Mouse (Mus musculus): ENCODE measurements at regions not wholly inside any gene's neighbourhood (a gene's known extent, or its start where the extent isn't known, plus 50 kb on each side); places are given as distances from the start of the nearest gene placed in this dataset.

DNA sequence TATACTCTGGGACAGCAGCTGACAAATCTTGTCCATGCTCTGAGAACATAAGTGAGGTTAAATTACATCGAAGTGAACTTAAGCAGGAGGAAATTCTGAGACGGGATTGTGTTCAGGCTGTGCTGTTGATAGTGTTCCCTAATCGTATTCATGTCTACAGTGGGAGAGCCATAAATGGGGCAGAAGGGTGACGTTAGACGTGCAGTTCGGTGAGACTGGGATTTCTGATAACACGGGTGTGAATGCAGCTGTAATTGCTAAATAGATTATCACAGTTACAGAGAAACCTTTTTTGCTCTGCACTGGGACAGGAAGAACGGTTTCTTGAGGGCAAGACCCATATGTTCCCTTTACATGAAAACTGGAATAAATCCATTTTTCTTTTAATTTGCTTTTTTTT, 88.9 kb downstream of the Gm13691 start:
- 41% methylated on average over 8 of the region's 8 CpGs for WGBS
- no peak for TF ChIP-seq CTCF (IDR thresholded peaks at IDR 0.05; ENCODE audit: low read depth)
- no peak overlapping the region for H3K9ac ChIP-seq
- no peak for DNase-seq
- ATAC-seq (ENCODE audit: insufficient read depth), result no peak
- no peak overlapping the region for H3K4me2 ChIP-seq
- no peaks in the 10 kb centered on the region for H3K27me3 ChIP-seq (ENCODE audit: insufficient read depth, low read length)
- no peaks in the 10 kb centered on the region for H3K4me1 ChIP-seq (ENCODE audit: insufficient read depth)
- no peak overlapping the region for H3K4me3 ChIP-seq (ENCODE audit: low read depth, low read length)
- H3K9me3 ChIP-seq (ENCODE audit: low read depth, low read length), result no peaks in the 10 kb centered on the region
- H3K36me3 ChIP-seq (ENCODE audit: insufficient read depth), result no peaks in the 10 kb centered on the region
- H3K27ac ChIP-seq (ENCODE audit: low read depth), result no peak overlapping the region

DNA sequence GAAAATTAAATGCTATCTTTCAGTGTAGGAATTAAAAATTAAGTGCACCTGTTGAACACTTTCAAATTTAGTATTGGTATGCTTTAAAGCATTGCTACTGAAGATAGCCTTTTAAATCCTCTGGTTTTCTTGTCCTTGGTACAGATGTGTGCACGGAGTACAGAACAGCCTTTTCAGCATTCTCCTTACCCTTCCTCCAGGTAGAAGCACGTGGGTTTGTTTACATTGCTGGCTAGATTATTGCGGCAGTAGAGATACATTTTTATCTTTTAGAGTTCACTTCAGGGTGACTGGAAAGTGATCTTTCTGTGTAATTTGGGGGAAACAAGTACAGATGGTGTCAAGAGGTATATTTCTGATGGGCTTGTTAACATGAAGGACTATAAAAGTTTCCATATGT, 89.9 kb downstream of the Gm13691 start:
- no peaks in the 10 kb centered on the region for H3K36me3 ChIP-seq (ENCODE audit: insufficient read depth)
- no peak for TF ChIP-seq CTCF (IDR thresholded peaks at IDR 0.05; ENCODE audit: low read depth)
- DNase-seq, result no peak
- ATAC-seq (ENCODE audit: insufficient read depth), result no peak
- H3K4me3 ChIP-seq (ENCODE audit: low read depth, low read length), result no peak overlapping the region
- no peak overlapping the region for H3K27ac ChIP-seq (ENCODE audit: low read depth)
- H3K9me3 ChIP-seq (ENCODE audit: low read depth, low read length), result no peaks in the 10 kb centered on the region
- 21% methylated on average over 3 of the region's 3 CpGs for WGBS
- H3K27me3 ChIP-seq (ENCODE audit: insufficient read depth, low read length), result no peaks in the 10 kb centered on the region
- H3K4me2 ChIP-seq, result no peak overlapping the region
- H3K4me1 ChIP-seq (ENCODE audit: insufficient read depth), result no peaks in the 10 kb centered on the region
- no peak overlapping the region for H3K9ac ChIP-seq

DNA sequence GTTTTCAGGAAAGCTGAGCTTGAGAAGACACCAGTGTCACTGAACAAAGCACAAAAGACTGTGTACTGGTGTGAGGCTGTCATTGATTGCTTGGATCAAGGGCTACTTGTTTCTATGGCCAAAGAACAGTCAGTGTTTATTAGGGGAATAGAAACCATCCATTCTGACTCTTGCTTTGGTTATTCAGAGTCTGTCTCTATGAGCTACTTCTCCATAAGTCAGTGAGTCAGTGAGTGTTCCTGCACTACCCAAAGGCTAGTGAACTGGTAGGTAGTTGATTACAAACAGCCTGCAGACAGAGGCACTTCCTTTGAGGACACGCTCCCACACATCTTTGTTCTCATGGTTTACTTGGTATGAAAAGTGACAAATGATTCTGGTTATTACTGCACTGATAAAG, 104.4 kb downstream of the Gm13691 start:
- Histone ChIP-seq H3K4me2 (no peak overlapping the region), H3K9ac (no peak overlapping the region), H3K27ac (ENCODE audit: low read depth) (no peak overlapping the region), H3K4me1 (ENCODE audit: insufficient read depth) (no peaks in the 10 kb centered on the region), H3K36me3 (ENCODE audit: insufficient read depth) (no peaks in the 10 kb centered on the region), H3K27me3 (ENCODE audit: insufficient read depth, low read length) (no peaks in the 10 kb centered on the region), H3K9me3 (ENCODE audit: low read depth, low read length) (no peaks in the 10 kb centered on the region), H3K4me3 (ENCODE audit: low read depth, low read length) (no peak overlapping the region)
- 80% methylated on average over 1 of the region's 1 CpGs for WGBS
- DNase-seq (no peak), ATAC-seq (ENCODE audit: insufficient read depth) (no peak)
- TF ChIP-seq CTCF (IDR thresholded peaks at IDR 0.05; ENCODE audit: low read depth), result no peak

DNA sequence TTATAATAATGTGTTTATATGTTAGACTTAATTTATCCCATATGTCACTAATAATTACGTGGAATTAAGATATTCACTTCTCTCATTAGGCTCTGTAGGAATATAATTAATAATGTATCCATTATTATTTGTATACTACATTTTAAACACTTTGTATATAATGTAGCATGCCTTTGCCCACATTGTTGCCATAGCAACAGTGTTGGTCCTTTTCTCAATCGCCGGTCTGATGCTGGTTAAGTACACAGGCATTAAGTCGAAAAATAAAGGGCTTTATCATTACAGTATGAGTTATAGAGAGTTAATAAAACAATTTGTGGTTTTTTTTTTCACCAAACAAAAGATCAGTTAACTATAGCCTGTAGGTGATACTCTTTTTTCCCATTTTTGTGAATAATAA, 108.4 kb downstream of the Gm13691 start:
- H3K36me3 ChIP-seq (ENCODE audit: insufficient read depth), result no peaks in the 10 kb centered on the region
- no peaks in the 10 kb centered on the region for H3K9me3 ChIP-seq (ENCODE audit: low read depth, low read length)
- no peak overlapping the region for H3K9ac ChIP-seq
- H3K4me1 ChIP-seq (ENCODE audit: insufficient read depth), result no peaks in the 10 kb centered on the region
- H3K27me3 ChIP-seq (ENCODE audit: insufficient read depth, low read length), result no peaks in the 10 kb centered on the region
- H3K27ac ChIP-seq (ENCODE audit: low read depth), result no peak overlapping the region
- 72% methylated on average over 4 of the region's 4 CpGs for whole genome bisulfite sequencing
- H3K4me3 ChIP-seq (ENCODE audit: low read depth, low read length), result no peak overlapping the region
- H3K4me2 ChIP-seq, result no peak overlapping the region
- TF ChIP-seq CTCF (IDR thresholded peaks at IDR 0.05; ENCODE audit: low read depth), result no peak
- no peak for DNase-seq
- no peak for ATAC-seq (ENCODE audit: insufficient read depth)

DNA sequence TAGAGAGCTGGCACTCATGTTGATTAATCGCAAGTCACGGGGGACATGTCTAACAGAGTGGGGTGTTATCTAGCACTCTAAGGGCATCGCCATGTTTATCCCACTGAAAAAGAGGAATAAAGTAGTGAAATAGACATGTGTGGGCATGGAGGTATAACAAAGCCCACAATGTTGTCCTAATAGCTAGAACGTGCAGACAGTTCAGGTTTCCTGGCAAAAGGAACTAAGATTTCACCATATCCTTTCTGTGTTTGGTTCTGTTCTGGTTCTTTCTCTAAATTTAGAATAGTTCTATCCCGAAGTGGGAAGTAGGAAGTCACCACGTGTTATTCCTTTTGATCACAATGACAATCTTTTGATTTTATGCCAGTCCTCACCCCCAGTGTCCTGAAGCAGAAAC, 123.2 kb downstream of the Gm13691 start:
- no peak overlapping the region for H3K9ac ChIP-seq
- DNase-seq (peak; percentile 3), ATAC-seq (ENCODE audit: insufficient read depth) (no peak)
- whole genome bisulfite sequencing, result 36% methylated on average over 6 of the region's 6 CpGs
- no peak overlapping the region for H3K27ac ChIP-seq (ENCODE audit: low read depth)
- H3K4me3 ChIP-seq (ENCODE audit: low read depth, low read length), result no peak overlapping the region
- H3K9me3 ChIP-seq (ENCODE audit: low read depth, low read length), result peaks cover 4% of the 10 kb centered on the region; the same call in 1 of the 2 replicates
- H3K27me3 ChIP-seq (ENCODE audit: insufficient read depth, low read length), result no peaks in the 10 kb centered on the region
- no peaks in the 10 kb centered on the region for H3K36me3 ChIP-seq (ENCODE audit: insufficient read depth)
- no peak overlapping the region for H3K4me2 ChIP-seq
- H3K4me1 ChIP-seq (ENCODE audit: insufficient read depth), result no peaks in the 10 kb centered on the region
- TF ChIP-seq CTCF (IDR thresholded peaks at IDR 0.05; ENCODE audit: low read depth), result no peak

DNA sequence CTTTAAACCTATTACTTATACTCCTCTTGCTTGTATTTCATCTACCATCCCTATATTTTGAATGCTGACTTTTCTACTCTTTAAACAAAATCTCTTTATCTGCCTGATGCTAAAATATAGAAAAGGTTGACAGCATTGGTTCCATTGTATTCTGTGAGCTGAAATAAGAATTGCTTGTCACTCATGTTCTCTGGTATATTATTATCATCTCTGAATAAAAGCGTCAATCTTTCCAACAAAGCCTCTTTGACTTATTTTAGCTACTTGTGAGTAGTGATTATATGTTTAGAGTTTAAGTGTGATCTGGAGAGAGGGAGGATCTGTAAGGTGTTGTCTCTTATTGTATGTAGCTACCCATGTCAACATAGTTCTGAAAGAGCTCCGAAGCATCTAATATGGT, 129.5 kb downstream of the Gm13691 start:
- H3K4me1 ChIP-seq (ENCODE audit: insufficient read depth), result no peaks in the 10 kb centered on the region
- H3K36me3 ChIP-seq (ENCODE audit: insufficient read depth), result no peaks in the 10 kb centered on the region
- WGBS, result 96% methylated on average over 2 of the region's 2 CpGs
- H3K4me3 ChIP-seq (ENCODE audit: low read depth, low read length), result no peak overlapping the region
- no peak overlapping the region for H3K4me2 ChIP-seq
- no peak overlapping the region for H3K27ac ChIP-seq (ENCODE audit: low read depth)
- no peak for DNase-seq
- no peak overlapping the region for H3K9ac ChIP-seq
- TF ChIP-seq CTCF (IDR thresholded peaks at IDR 0.05; ENCODE audit: low read depth), result no peak
- no peaks in the 10 kb centered on the region for H3K27me3 ChIP-seq (ENCODE audit: insufficient read depth, low read length)
- ATAC-seq (ENCODE audit: insufficient read depth), result no peak
- no peaks in the 10 kb centered on the region for H3K9me3 ChIP-seq (ENCODE audit: low read depth, low read length)

DNA sequence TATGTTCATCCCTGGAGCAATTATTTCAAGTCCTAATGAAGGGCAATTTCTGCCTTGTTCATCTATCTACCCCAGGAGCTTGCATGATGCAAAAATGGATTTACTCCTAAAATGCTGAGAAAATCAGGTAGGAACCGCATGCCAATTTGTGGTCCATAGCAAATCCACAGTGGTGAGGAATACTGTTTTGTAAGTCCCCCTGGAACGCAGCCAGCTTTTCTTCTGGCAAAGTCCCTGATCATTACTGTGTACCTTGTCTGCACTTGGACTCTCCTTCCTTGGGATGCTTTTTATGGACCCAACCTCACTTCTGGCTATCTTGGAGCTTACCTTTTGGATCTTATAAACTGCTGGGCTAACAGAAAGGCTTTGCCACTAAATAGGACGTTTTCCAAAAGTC, 137.2 kb downstream of the Gm13691 start:
- Histone ChIP-seq H3K36me3 (ENCODE audit: insufficient read depth) (no peaks in the 10 kb centered on the region), H3K27me3 (ENCODE audit: insufficient read depth, low read length) (no peaks in the 10 kb centered on the region), H3K4me1 (ENCODE audit: insufficient read depth) (no peaks in the 10 kb centered on the region), H3K9ac (no peak overlapping the region), H3K4me2 (no peak overlapping the region), H3K27ac (ENCODE audit: low read depth) (no peak overlapping the region), H3K9me3 (ENCODE audit: low read depth, low read length) (no peaks in the 10 kb centered on the region), H3K4me3 (ENCODE audit: low read depth, low read length) (no peak overlapping the region)
- DNase-seq, result peak; percentile 5
- no peak for ATAC-seq (ENCODE audit: insufficient read depth)
- no peak for TF ChIP-seq CTCF (IDR thresholded peaks at IDR 0.05; ENCODE audit: low read depth)
- 78% methylated on average over 3 of the region's 3 CpGs for WGBS

DNA sequence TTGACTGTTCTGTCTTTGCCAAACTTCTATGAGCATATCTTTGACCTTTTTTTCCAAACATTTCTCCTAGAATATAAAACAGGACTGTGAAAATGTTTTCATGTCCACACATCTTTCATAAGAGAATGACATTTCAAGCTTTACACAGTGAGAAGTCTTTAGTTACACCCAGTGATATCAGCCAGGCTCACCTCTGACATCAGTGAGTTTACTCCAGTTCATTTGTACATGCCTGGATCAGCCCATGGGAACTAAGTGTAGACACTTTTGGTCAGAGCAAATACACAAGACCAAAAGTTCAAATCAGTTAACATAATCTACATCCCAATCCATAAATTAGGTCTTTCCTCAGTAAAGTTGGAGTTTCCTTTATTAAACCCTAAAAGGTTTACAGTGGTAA, 171.4 kb downstream of the Gm13691 start:
- no peaks in the 10 kb centered on the region for H3K36me3 ChIP-seq (ENCODE audit: insufficient read depth)
- H3K4me3 ChIP-seq (ENCODE audit: low read depth, low read length), result no peak overlapping the region
- TF ChIP-seq CTCF (IDR thresholded peaks at IDR 0.05; ENCODE audit: low read depth), result no peak
- H3K27me3 ChIP-seq (ENCODE audit: insufficient read depth, low read length), result no peaks in the 10 kb centered on the region
- no peak overlapping the region for H3K9ac ChIP-seq
- H3K4me2 ChIP-seq, result no peak overlapping the region
- ATAC-seq (ENCODE audit: insufficient read depth) (no peak), DNase-seq (no peak)
- H3K27ac ChIP-seq (ENCODE audit: low read depth), result no peak overlapping the region
- no peaks in the 10 kb centered on the region for H3K9me3 ChIP-seq (ENCODE audit: low read depth, low read length)
- H3K4me1 ChIP-seq (ENCODE audit: insufficient read depth), result no peaks in the 10 kb centered on the region

All from lung, embryonic 14.5 days (tissue).